Mouse (Mus musculus) testis, postnatal 10 days (tissue): ENCODE results near the gene Frem2.
A peak's percentile ranks its signal among the peaks of the same experiment; 100 is the strongest.

Experiments used
- DNase-seq: peaks from one replicate; pipeline ENCODE4 v3.0.0; 2021; ENCODE audit warnings: low spot score

Frem2 gene

GRCm38 (mm10) chr3:53656878-53657561 lies at the start of gene Frem2:
Frem2 (minus strand) TSS chr3:53657355.
- DNase-seq: peak; percentile 66

GRCm38 (mm10) chr3:53705992-53706495 lies 48.9 kb upstream of the Frem2 start:
- no peak for DNase-seq

DNA sequence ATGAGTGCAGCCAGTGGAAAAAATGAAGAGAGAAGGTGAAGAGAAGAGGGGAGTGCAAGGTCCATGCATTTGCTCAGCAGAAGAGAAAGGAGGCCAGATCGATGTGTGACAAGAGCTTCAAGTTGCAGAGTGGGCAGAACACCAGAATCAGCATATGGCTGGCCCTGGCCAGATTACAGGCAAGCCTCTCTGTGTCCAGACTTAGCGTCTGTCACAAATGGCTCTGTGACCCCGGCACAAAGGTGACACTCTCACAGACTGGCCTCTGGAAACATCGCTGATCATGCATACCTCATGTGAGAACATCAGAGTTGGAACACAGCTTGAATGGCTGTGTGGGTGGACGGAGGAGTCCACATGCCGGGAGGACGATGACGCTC lies 46.0 kb upstream of the Frem2 start:
- DNase-seq: no peak

- DNase-seq: no peak
Measured at GRCm38 (mm10) chr3:53702421-53703125, 45.4 kb upstream of the Frem2 start.

GRCm38 (mm10) chr3:53701940-53702339 lies 44.8 kb upstream of the Frem2 start:
- no peak for DNase-seq

DNA sequence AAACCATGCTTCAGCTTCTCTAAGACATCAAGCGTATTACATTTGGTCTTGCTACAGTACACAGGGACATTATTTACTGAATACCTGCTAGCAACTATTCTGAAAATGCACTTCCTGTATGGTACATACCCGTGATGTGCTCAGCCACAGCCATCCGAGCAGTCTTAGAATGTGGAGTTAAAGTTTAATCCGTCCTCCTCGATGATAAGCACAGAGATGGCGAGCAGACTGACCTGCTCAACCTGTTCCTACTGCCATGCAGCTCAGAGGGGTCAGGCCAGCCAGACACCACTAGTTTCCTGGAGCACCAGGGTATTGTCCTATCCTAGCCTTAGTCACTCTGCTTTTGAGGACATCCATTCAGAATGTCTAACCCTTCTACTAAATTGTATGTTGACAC lies 30.6 kb upstream of the Frem2 start:
- no peak for DNase-seq

- no peak for DNase-seq
Measured at GRCm38 (mm10) chr3:53682244-53682643, 25.1 kb upstream of the Frem2 start.

- no peak for DNase-seq
Measured at GRCm38 (mm10) chr3:53680816-53681215, 23.7 kb upstream of the Frem2 start.

- DNase-seq: no peak
Measured at GRCm38 (mm10) chr3:53674225-53674624, 17.1 kb upstream of the Frem2 start.

DNA sequence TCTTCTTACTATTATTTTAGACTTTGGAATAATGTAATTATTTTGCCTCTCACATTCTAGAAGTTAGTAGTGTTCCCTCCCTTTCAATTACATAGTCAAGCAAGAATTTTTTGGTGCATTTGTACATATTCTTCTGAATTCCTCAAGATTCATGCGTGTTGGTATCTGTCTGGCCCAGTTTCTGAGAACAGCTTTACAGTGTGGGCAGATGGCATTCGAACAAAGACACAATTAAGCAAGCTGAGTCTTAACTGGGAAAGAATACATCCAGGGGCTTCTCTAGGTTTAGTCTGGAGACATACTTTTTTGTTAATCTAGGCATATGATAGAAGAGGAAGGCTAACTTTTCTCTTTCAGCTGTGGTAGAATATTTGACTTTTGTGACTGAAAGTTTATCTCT lies 12.6 kb upstream of the Frem2 start:
- no peak for DNase-seq

- DNase-seq: no peak
Measured at GRCm38 (mm10) chr3:53657744-53658534, 784 bp upstream of the Frem2 start.

DNA sequence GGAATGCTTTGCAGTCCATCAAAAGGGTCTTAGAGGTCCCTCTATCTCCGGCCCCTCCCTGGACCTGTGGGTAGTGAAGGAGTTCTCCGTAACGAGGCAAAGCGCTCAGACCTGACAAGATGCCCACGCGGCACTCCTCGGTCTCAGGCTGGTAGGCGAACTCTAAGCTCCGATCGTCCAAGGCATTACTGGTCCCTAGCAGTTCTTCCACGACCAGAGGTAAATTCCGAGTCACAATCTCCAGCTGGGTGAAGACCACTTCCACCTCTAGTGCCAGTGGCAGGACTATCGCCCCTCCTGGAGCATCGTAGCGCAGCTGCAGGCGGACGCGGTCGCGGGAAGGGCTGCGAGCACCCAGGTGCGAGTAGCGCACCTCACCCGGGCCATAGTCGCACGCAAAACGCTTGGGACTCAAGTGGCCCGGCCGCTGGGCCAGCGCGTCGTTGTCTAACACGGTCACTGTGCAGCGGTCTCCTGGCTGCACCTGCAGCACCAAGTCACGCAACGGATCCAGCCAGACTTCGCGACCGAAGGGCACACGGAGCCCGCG lies 752 bp downstream of the Frem2 start:
- no peak for DNase-seq

DNA sequence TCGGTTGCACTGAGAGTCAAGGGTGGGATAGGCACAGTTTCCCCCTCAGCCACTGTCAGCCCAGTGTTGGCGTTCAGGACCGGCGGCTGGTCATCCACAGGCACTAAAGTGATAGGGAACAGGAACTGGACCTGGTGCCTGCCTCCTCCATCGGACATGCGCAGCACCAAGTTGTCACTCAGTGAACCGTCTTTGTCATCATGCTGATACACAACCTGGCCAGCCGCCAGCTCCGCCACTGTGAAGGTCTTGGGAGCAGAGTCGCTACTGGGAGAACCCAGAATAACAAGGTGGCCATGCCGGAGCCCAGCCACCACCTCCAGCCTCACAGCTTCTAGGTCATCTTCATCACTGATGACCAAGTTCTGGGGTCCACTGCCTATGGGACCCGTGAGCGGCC lies 1.8 kb downstream of the Frem2 start:
- DNase-seq: peak; percentile 66

DNA sequence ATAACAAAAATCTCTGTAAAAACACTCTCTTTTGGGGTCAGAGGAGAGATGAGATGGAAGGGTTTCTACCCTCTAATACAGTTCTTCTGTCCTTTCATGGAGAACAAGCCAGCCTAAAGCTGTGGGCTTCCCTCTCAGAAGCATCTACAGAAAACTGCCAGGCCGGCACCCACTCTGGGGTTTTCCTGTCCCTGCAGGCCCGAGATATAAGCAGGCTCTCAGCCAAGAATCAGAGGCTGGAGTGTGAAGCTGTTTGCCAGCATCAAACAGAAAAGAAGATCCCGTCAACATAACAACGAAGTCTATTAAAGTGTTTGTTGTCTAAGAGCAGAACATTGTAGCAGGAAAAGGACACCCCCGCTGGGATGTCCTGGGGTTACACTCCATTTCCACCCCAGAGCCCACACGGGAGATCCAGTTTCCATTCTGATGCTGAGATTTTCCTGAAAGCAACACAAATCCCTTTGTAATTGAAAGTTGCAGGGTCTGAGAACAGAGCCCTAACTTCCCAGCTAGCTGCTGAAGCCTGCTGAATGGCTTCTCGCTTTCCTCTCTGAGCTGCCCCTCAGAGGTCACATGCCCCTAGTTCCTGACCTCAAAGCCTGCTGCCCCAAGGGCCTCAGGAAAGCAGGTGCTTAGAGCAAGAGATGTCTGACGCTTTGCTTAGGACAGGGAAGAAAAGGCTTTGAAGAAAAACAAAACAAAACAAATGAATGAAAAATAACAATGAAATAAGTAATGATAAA lies 7.0 kb downstream of the Frem2 start:
- DNase-seq: no peak

GRCm38 (mm10) chr3:53649425-53649824 lies 7.7 kb downstream of the Frem2 start:
- no peak for DNase-seq

DNA sequence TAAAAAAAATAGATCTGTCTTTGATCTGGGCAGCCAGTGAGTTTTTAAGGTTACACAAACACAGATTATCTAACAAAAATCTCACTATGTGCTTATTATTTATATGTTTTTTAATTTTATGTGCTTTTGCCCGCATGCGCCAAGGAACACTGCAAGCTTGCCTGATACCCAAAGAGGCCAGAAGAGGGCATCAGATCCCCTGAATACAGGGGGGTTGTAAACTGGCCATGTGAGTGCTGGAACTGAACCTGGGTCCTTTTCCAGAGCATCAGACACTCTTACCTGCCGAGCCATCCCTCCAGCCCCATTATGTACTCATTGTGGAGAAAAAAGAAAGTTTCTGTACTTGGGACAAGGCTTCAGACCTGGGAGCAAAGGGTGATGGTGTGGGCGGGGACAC lies 8.3 kb downstream of the Frem2 start:
- DNase-seq: no peak

GRCm38 (mm10) chr3:53635948-53636347 lies 21.2 kb downstream of the Frem2 start:
- no peak for DNase-seq

- DNase-seq: no peak
Measured at GRCm38 (mm10) chr3:53631126-53631525, 26.0 kb downstream of the Frem2 start.

DNA sequence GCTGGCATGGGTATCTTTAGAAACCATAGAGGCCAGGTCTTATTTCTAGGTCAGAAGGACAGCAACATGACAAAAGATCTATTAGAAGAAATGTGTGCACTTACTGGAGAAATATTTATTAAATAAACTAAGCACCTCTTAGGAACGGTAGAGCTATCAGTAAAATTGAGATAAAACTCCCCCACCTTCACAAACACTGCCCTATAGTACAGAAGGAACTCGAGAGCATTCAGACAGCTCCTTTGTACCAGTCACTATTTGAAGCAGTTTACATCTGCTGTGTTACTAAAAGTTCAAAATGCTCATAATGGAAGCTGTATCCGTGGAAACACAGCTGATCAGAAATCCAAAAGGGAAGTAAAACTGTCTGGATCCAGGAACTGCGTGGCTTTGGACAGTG lies 26.5 kb downstream of the Frem2 start:
- no peak for DNase-seq

- DNase-seq: no peak
Measured at GRCm38 (mm10) chr3:53629966-53630365, 27.2 kb downstream of the Frem2 start.

DNA sequence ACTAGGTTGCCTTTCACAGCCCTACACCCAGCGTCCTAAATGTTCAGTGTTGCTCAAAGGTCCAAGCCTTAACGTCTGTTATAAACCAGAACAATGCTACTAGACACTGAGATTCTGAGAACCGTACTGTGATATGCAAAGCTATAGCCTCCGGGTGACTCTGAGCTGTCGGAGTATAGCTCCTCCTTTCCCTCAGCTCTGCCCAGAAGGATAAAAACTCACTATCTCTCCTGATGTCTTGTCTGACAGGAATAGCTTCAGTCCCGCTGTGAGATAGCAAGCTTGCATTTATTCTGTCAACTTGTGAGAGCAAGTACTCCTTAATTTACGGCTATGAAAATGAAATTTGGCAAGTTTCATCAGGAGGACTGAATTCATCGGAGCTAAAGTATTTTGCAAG lies 33.9 kb downstream of the Frem2 start:
- DNase-seq: no peak

DNA sequence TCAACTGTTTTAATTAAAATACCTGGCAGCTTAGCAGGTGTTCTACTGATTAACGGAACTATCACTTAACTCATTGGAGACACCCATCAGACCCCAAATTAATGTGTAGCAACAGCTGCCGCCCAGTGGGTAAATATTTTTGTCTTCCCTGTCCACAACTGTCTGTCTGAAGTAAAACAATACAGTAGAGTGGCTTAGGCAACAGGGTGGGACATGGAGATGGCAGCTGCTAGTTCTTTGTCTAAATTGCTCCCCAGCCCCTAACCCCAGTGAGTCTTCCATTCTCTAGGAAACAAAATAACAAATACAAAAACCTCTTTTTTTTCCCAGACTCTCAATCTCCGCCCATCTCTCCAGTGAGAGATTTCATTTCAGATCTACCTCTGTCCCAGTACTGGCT lies 36.2 kb downstream of the Frem2 start:
- DNase-seq: no peak
